Mouse (Mus musculus) G1E (cell line): ENCODE results near the gene Crisp1.

Source experiments
- CTCF ChIP-seq: IDR thresholded peaks from 2 replicates; pipeline ENCODE4 v1.5.1; 2012; ENCODE audit warnings: low read depth, low read length, inconsistent platforms, mixed read lengths
- GATA1 ChIP-seq: IDR thresholded peaks from 2 replicates; pipeline ENCODE4 v1.6.1; 2012; ENCODE audit warnings: borderline replicate concordance, low read length, inconsistent platforms, mixed read lengths
- GATA2 ChIP-seq: IDR thresholded peaks from 2 replicates; pipeline ENCODE4 v1.6.1; 2012; ENCODE audit warnings: low read depth, low read length, inconsistent platforms, borderline replicate concordance
- POLR2AphosphoS5 ChIP-seq: IDR thresholded peaks from 2 replicates; pipeline ENCODE4 v1.6.1; 2012; ENCODE audit warnings: low read depth, low read length, inconsistent platforms; ENCODE audit not compliant: insufficient replicate concordance
- TAL1 ChIP-seq: conservative IDR thresholded peaks from 2 replicates; pipeline ENCODE4 v1.6.1; 2012; ENCODE audit warnings: low read depth, low read length, inconsistent platforms, mixed read lengths

- TF ChIP-seq POLR2AphosphoS5 (no peak), CTCF (no peak), GATA1 (no peak), GATA2 (no peak), TAL1 (no peak)
These were observed 33.6 kb downstream of the Crisp1 start for GRCm38 (mm10) chr17:40285435-40285834.
